Mouse (Mus musculus) spleen, embryonic (tissue): ENCODE data around the gene Atp2c2.

ENCODE experiments used
- CTCF ChIA-PET: fragments of 350-600 bp; sonication (Branson Sonifier 250); formaldehyde crosslinking; loops from one replicate; lab custom pipeline; 2022; lab: Charles Lee

Gene Atp2c2

DNA sequence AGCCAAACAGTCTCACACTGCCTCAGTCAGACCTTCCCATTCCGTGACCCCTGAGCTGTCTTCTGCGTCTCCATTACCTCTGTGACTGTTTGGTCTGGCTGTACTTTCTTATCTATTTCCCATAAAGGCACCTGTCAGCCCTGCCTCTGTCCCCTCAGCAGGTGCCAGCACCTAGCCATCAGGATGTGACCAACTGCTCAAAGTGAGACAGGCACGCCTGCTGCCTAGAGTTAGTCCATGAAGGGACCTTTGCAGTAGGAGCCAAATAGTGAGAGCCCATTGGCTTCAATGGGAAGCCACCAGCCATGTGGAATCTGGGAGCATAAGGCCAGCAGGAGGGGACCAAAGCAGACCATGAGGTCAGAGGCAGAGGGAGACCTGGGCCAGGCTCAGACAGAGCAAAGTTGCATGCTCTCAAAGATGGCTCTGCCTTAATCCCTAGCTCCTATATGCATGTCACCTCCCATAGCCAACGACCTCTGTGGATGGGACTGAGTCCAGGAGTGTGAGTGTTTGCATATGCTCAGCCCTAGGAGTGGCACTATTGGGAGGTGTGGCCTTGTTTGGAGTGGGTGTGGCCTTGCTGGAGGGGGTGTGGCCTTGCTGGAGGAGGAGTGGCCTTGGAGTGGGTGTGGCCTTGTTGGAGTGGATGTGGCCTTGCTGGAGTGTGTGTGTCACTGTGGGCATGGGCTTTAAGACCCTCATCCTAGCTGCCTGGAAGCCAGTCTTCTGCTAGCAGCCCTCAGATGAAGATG is 81.5 kb downstream of the Atp2c2 start:
- CTCF ChIA-PET: no interaction called here

DNA sequence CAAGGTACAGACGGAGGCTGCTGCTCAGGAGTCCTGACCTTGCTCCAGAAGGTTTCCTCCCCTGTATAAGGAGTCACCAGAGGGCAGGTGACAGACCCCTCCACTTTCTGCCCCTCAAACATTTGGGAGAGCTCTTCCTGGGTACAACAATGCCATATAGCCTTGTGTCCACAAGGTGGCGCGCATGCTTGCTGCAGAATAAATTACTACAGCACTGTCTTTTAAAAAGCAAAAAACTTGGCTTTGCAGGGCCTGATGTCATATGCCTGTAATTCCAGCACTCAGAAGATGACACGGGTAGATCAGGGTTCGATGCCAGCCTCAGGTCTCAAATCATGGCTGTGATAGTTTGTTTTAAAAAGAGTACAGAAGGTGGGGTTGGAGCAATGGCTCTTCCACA is 82.9 kb downstream of the Atp2c2 start:
- CTCF ChIA-PET: interaction anchor here (0.7 to 1.8 kb wide), 5 partner anchors 30 to 142 kb away, joined by 3 to 6 read pairs (median 4); no protein-coding TSS in a partner anchor

DNA sequence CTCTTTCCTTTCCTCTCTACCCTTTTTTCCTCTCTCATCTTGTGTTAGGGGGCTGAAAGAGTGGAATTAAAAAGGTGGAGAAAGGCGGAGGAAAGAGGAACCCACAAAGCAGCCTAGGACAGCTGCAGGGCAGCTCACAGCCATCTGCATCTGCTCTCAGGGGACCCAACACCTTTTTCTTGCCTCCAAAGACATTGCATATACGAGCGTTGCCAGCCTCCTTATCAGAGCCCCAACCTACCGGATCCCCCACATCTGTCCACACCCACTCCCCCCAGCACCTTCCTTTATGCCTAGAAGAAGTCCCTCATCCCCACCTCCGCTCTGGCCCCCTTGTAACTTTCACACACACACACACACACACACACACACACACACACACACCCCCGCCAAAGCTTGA is 83.8 kb downstream of the Atp2c2 start:
- CTCF ChIA-PET: interaction anchor here (0.7 to 1.8 kb wide), 6 partner anchors 14 to 60 kb away, joined by 3 to 6 read pairs (median 4); no protein-coding TSS in a partner anchor

DNA sequence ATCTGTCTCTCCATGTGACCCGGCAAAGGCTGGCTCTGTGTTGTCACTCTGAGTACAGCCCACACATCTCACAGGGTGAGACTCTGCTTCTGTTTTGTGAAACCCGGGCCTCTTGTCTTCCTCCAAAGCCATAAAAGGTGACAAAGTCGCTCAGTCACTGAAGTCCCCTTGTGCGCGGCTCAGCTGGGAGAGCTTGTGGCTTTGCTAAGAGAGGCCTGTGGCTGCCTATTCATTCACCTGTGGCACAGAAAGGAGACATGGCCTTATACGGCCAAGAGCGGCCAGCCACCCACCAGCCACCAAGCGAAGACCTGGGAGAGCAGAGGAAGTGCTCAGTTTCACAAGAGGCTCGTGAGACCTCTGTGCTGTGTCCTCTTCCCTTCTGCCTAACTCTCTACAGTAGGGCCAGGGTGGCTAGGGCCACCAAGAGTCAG is 84.3 kb downstream of the Atp2c2 start:
- CTCF ChIA-PET: interaction anchor here (0.9 to 1.8 kb wide), 5 partner anchors 13 to 60 kb away, joined by 3 to 6 read pairs (median 4); no protein-coding TSS in a partner anchor

GRCm38 (mm10) chr8:119784676-119785075 is 84.9 kb downstream of the Atp2c2 start:
- CTCF ChIA-PET: interaction anchor here (1.4 kb wide), 1 partner anchor 55 kb away, joined by 4 read pairs; no protein-coding TSS in a partner anchor

GRCm38 (mm10) chr8:119785764-119786405 is 86.1 kb downstream of the Atp2c2 start:
- CTCF ChIA-PET: interaction anchor here (0.6 kb wide), 4 partner anchors 16 to 390 kb away, joined by 4 to 7 read pairs (median 5); no protein-coding TSS in a partner anchor

DNA sequence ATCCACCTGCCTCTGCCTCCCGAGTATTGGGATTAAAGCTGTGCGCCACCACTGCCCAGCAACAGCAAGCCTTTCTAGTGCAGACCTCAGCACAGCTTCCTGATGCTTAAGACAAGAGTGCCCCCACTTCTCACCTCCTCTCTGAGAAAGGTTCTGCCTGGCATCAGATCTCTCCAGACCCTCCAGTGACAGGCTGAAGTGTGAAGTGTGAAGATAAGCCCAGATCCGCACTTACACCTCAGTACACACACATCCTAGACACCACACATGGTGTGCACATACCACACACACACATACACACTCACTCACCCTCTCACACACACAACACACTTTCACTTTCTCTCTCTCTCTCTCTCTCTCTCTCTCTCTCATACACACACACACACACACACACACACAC is 87.1 kb downstream of the Atp2c2 start:
- CTCF ChIA-PET: interaction anchor here (0.6 kb wide), 1 partner anchor 43 kb away, joined by 4 read pairs; no protein-coding TSS in a partner anchor

DNA sequence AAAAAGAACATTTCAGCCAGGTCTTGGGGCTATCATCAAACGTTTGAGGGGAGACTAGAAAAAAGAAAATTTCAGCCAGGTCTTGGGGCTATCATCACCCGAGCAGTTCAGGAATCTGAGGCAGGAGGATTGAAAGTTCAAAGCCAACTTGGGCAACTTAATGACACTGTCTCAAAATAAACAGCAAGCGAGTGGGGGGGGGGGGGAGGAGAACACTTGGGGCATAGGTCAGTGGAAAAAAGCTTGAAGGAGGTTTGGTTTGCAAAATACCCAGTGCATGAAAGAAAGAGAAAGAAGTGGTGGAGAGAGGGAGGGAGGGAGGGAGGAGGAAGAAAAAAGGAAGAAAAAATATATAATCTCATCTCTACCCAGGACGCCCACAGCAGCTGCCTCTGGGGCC is 87.5 kb downstream of the Atp2c2 start:
- CTCF ChIA-PET: no interaction called here

- CTCF ChIA-PET: no interaction called here
Observed at GRCm38 (mm10) chr8:119788607-119789381, 89.0 kb downstream of the Atp2c2 start.

GRCm38 (mm10) chr8:119789581-119789980 is 89.8 kb downstream of the Atp2c2 start:
- CTCF ChIA-PET: no interaction called here

DNA sequence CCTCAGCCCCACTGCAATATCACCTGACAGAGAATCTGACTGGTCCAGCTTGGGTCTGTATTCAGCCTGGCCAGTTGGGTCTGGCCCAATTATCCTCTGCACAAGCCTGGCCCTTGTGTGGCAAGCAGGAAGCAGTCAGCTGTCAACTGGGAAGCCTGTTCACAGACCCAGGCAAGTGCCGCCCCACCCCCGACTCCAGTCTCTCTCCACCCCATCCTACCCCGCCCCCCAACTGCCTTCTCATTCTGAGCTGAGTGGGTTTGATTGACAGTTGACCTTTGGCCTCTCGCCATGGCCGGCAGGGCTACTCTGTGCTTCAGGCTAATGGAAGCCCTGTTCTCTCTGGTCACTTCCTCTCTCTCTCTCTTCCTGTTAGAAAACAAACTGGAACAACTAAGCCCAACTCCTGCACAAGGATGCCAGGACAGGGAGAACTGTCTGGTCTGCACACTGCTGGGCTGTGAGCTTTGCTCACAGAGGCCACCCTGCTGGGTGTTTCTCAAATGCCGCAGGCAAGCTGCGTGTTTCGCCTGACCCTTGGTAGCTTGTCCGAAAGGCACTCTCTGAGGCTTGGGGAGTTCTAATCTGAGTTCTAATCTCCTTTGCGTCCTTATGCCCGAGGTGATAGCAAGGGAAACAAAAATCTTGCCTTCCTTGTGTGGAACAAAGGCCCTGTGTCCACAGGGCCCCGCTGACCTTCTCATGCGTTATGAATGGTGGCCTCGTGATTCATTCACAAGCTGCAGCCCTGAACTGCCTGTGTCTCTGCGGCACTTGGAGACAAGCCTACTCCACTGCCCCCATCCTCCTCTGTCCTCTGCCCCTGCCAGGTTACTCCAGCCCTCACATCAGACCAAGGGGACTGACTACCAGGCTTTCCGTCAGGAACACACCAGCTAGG is 92.2 kb downstream of the Atp2c2 start:
- CTCF ChIA-PET: interaction anchor here (0.6 kb wide), 1 partner anchor 125 kb away, joined by 32 read pairs; no protein-coding TSS in a partner anchor

DNA sequence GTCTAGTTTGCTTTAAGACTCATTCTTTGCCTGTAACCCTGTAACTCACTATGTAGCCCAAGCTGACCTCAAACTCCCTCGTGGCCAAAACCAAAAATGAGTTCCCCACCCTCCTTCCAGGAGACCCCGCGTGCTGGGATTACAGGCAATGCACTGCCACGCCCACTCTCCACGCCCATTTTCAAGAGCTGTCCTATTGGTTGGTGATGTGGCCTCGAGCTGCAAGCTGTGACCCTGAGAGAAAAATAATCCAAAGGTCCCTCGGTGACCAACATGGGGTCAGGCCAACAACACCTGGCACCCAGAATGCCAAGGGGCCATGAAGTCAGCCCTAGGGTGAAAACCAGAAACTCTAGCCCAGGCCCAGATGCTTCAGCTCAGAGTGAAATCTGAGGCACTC is 94.9 kb downstream of the Atp2c2 start:
- CTCF ChIA-PET: no interaction called here

- CTCF ChIA-PET: interaction anchor here (0.6 kb wide), 1 partner anchor 48 kb away, joined by 3 read pairs; no protein-coding TSS in a partner anchor
Observed at GRCm38 (mm10) chr8:119795651-119796050, 95.8 kb downstream of the Atp2c2 start.

DNA sequence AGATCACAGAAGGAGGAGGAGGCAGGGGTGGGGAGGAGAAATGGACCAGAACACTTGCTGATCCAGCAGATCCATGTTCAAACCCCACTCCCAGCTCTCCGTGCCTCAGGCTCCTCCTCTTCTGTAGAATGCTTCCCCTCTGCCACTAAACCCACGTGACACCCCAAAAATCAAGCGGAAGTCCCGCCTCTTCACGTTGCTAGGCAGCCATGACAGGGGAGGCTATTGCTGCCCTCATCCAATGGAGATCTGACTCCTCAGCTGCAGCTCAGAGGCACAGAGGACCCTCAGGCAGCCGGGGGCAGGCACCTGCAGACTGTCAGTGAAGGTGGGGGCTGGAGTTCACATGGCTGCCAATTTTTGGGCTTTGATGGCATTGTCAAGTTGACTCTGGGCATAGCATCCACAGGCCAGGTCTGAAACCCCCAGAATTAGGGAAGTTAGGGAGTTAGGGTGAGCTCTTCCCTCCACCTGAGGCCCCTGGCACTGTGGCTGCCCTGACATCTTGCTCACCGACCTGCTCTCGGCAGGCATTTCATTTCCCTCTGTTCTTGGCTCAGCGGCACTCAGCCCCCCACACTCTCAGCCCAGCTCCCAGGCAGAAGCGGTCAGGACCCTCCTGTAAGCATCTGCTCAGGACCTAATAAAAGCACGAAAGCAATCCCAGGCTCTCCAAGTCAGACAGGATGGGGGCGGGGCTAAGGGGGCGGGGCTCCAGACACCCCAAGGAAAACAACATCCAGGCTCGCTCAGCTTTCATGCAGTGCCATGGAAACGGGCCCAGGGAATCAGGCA is 98.6 kb downstream of the Atp2c2 start:
- CTCF ChIA-PET: no interaction called here

GRCm38 (mm10) chr8:119798965-119799264 is 99.1 kb downstream of the Atp2c2 start:
- CTCF ChIA-PET: no interaction called here

- CTCF ChIA-PET: interaction anchor here (0.7 to 0.8 kb wide), 2 partner anchors 28 to 38 kb away, joined by 4 to 5 read pairs; no protein-coding TSS in a partner anchor
Observed at GRCm38 (mm10) chr8:119801168-119801567, 101.4 kb downstream of the Atp2c2 start.

DNA sequence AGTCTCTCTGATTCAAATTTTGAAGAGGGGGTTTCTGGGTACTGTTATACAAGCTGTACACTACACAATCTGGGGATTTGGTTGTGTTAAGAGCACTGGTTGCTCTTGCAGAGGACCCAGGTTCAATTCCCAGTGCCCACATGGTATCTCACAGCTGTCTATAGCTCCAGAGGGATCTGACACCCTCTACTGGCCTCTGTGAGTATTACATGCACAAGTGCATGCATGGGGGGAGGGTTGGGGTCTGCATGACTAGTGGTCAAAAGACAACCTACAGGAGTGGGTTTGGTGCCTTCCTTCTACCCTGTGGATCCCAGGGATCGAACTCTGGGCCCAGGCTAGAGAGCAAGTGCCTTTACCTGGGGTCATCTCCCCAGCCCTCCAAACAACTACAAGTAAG is 102.8 kb downstream of the Atp2c2 start:
- CTCF ChIA-PET: interaction anchor here (1.4 kb wide), 1 partner anchor 23 kb away, joined by 3 read pairs; no protein-coding TSS in a partner anchor

GRCm38 (mm10) chr8:119805275-119805674 is 105.5 kb downstream of the Atp2c2 start:
- CTCF ChIA-PET: interaction anchor here (0.6 kb wide), 1 partner anchor 35 kb away, joined by 3 read pairs; the partner anchor contains the start of gene Cotl1

DNA sequence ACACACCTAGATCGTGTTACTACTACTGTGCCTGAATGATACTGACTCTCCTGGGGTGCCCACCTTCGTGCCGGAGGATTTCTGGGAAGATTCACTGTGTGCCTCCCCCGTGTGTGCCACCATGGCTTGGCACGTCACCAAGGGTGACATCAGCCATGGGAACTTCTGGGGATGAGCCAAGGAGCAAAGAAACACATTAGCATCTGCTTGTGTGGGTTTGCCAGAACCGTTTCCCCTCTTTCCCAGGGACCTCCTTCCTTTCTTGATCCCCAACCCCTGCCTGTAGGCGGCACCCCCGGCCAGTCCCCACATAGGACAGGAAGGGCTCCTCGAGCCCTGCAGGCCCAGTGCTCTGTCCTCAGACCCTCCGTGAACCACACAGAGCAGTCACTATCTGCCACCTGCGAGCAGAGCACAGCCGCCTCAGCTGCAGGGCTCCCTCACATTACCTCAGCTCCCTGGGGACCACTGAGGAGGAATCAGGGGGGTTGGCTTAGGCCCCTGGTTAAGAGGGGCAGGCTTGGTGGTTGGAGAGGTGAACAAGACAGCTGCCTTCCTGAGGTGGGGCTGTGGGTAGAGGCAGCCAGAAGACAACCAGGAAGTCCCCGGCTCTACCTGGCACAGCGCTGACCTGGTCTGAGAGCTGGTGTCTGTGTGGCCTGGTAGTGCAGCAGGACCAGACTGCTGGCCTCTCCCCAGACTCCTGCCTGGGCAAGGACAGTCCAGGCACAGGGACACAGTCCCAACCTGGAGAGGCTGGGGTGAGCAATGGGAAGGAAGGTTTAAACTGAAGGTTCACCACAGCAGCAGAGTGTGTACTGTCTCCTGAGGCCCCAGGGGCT is 106.8 kb downstream of the Atp2c2 start:
- CTCF ChIA-PET: no interaction called here
